Mouse (Mus musculus) large intestine, adult 2 months (tissue): ENCODE measurements around the gene Hecw2. TPM values are rescaled to one million over a fixed set of nuclear protein-coding genes. Genes with fewer than 3 reads are reported as not detected.

ENCODE experiments used
- DNase-seq: peaks from one replicate; pipeline ENCODE4 v3.0.0-alpha.2; 2012; ENCODE audit warnings: low read depth, low spot score
- WGBS: fragments of 180-500 bp; shearing (Covaris S2); methylation state at CpG from one replicate; pipeline ENCODE4 v1.1.7; 2018; 5-methylcytosine and 5-hydroxymethylcytosine counted together
- polyA plus RNA-seq: library from polyadenylated mRNA; depleted of rRNA; stranded (reverse); fragments of >200 nt; gene quantifications from 2 replicates; pipeline ENCODE4 v1.2.3, GENCODE M21; 2012

Hecw2 gene
- polyA plus RNA-seq, 1 experiment: 0.24 TPM

DNA sequence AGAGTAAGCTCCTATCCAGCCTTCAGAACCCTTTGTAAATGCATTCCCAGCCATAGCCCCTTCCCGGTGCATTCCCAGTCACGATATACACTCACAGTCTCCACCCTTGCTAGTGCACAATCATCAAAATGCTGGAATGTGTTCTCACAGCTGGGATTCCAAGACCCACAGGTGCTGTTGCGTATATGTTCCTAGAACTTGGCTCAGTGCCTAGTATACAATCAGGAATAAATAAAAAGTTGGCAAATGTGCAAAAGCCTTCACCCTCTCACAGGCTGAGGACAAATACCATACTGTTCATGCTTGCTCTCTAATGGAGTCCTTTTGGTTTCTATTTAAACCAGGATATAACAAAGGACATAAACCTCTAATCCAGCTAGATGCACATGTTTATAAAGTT lies 283.1 kb downstream of the Hecw2 start:
- 20% methylated on average over 3 of the region's 3 CpGs for WGBS
- DNase-seq: no peak

DNA sequence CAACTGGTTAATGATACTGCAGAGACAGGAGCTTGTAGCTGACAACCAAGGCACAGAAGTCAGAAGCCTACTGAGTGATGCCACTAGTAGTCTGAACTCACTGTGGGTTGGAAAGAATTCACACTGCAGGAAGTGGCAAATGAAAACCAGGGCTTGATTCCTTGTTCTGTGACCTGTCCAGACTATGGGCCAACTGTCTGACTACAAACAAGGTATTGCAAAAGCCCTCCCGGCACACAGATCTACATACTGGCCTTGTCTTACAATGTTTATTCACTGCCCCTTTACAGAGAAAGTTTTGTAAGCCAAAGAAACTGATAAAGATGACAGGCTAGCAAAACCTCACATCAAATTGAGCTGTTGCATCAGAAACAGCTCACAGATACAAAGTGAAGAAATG lies 284.7 kb downstream of the Hecw2 start:
- 60% methylated on average over 1 of the region's 1 CpGs for WGBS
- DNase-seq: no peak

DNA sequence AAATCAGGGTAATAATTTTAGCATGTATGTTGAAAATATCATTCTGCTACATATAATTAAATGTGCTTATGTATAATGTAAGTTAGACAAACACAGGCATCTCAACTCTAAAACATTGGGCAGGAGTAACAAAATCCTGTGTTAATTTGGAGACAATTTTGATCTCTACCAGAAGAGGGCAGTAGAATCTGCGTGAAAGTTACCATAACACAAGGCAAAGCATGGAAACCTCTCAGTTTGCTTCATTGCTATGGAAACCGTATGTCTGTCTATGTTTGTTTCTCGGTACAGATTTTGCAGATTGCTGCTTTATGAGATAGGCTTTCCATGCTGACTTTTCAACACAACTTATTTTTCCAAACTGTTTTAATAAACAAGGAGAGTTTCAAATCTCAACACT lies 285.9 kb downstream of the Hecw2 start:
- no peak for DNase-seq
- 5% methylated on average over 3 of the region's 3 CpGs for WGBS

DNA sequence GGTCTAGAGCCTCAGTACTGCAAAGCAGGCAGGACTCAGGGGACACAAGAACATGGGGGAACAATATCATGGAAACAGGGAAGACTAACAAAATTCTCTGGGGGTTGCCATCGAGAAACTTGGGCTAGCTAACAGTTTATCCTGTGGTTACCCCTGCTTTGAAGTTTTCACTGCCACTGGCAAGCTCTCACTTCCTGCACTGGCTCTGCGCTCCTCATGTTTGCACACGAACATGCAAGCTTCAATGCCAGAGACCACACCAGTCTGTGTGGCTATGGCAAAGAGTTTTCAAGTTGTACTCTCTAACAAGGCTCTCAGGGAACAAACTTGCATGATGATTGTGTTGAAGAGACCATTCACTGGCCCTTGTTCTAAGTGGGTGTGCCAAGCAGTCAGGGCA lies 288.8 kb downstream of the Hecw2 start:
- DNase-seq: no peak

DNA sequence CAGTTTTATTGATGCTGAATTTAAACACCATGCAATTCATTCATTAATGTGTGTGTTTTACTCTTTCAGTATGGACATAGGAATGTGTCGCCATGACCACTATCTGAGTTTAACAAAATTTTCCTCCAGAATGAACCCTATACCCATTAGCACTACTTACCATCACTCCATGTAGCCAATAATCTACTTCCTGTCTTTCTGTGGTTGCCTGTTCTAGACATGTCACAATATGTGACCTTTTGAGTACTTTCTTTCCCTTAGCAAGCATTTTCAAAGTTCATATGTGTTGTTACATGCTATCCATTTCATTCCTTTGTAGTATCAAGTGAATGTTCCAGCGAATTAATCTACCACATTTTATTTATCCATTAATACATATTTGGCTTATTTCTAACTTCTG lies 294.6 kb downstream of the Hecw2 start:
- WGBS: 94% methylated on average over 2 of the region's 2 CpGs
- DNase-seq: no peak

More for the DNA sequence above, 288.8 kb downstream of the Hecw2 start:
- WGBS: 59% methylated on average over 3 of the region's 3 CpGs

DNA sequence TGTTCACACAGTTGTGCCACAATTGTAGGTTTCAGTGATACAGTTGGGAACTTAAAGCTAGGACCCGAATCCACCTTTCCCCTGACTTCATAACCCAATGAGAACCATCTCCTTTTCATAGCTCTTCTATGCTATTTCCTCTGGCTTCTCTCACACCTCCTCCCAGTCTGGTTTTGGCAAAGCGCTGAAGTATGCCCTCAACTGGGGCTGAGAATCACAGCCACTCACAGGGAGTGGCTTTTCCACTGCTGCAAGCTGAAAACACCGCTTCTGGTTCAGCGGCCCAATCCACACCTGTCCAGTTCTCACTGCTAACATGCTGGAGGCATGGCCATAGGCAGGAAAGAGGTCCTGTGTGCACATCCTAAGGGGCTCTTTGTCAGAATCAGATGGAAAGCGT lies 300.7 kb downstream of the Hecw2 start:
- WGBS: 50% methylated on average over 5 of the region's 5 CpGs
- no peak for DNase-seq

DNA sequence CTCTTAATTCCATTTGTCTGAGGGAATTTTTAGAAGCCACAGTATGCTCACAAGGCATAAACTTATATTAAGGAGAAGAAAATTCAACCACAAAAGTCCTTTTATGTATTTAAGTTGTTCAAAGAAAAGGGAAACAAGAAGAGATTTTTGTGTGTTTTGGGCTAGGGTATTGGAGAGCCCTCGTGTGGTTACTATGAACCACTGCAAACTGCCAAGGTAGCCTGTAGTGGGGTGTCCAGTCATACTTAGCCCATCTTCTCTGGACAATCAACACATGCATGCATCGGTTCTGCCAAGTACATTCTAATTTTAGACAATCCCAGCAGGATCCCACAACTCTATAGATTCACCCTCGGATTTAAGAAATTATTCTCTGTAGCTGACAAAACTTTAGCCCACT lies 304.6 kb downstream of the Hecw2 start:
- DNase-seq: no peak
- WGBS: 31% methylated on average over 3 of the region's 3 CpGs

DNA sequence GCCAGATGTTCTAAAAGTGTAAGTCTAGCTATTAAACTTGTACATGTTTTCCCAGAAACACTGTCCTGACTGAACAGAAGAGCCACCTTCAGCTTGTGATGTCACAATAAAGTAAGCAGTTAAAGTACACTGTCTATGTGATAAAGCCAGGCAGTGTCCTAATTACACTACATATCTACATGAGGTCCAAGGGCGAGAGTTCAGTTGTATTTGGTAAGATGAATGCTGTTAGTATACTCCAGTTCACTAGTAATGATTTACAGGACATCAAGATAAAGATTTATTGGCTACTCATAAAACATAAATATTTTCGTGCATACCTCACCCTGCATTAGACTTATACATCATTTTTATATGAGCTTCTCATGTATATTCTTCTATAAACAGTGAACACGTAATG lies 305.2 kb downstream of the Hecw2 start:
- peak; percentile 60 for DNase-seq
- WGBS: 24% methylated on average over 3 of the region's 3 CpGs

DNA sequence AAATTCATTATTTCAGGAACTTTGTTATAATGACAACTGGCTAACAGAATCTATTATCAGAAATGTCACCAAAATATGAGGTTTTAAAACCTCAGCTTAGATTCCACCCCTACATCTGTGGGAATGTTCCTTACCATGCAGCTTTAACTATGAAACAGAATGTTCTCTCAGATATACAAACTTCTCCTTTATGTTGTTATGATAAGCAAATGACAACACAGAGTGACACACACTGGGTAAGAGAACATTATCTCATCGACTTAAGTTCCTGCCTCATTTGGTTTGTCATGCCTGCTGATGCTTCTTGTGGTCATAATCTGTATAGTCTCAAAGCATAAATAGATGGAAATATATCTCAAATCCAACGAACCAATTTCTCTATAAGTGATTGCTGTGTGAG lies 312.5 kb downstream of the Hecw2 start:
- 70% methylated on average over 2 of the region's 2 CpGs for WGBS

DNA sequence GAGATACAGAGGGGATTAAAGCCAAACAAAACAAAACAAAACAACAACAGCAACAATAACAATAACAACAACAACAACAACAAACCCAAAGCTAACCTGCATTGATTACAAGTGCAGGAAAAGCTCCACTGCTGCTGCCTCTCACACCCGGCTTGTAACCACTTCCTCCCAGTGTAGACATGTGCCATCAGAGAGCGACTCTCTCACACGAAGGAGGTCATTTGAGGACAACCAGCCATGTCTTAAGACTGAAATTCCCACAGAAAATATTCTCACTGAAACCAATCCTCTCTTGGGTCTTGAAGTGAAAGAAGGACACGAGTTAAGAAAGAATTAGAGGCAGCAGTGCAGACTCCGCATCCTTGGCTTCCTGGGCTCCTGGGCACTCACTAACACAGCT lies 319.0 kb downstream of the Hecw2 start:
- WGBS: 79% methylated on average over 5 of the region's 5 CpGs
- no peak for DNase-seq

More for the DNA sequence above, 312.5 kb downstream of the Hecw2 start:
- no peak for DNase-seq

DNA sequence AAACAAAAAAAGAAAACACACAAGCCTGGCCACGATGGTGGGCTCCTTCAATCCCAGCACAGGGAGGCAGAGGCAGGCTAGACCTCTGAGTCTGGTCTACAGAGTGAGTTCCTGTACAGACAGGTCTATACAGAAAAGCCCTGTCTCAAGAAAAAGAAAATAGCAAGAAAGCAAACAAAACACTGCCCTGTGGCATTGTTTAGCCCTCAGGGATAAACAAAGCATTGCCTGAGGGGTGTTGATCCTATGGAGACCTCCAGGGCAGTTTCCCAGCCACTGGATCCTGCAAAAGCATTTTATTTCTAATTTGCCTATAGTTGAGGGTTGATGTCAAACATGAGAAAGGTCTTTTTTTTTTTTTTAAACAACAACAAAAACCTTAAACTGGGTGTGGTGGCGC lies 327.7 kb downstream of the Hecw2 start:
- WGBS: 89% methylated on average over 2 of the region's 2 CpGs
- no peak for DNase-seq

DNA sequence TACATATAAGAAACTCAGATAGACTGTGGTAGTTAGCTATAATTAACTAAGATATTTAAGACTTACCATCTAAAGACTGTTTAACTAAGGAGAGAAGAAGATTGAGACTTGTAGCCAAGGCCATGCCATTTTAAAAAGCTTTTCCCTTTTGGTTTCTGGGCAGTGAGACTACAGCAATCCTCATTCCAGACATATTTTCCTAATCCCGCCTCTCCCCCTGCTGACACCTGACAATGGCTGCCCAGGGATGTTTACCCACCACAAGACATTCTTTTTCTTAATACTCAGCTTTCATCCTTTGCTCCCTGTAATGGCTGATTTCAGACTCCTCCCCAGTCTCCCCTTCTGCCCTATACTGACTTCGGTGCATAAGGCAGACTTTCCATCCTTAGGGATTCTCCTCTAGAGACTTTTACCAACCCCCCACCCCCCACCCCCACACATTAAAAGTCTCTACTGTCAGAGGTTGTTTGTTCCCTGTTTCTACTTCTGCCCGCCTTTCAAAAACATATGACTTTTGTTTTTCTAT lies 328.5 kb downstream of the Hecw2 start:
- DNase-seq: no peak
- 59% methylated on average over 3 of the region's 3 CpGs for WGBS

DNA sequence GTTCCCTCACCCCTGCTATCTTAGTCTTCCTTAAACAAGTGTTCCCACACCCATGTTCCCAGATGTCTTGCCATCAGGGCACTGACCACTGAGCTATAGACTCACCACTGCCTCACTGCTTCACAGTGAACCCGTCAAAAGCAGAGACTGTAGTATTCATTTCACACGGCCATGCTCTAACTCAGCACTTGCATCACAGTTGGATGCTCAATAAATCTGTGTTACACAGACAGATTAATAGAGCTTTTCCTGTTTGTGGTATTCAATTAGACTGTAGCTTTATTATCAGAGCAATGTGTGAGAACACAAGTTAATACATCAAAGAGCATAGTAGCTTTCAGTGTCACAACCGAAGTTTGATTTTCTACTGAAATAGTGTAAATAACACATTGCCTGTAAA lies 330.9 kb downstream of the Hecw2 start:
- 82% methylated on average over 3 of the region's 3 CpGs for WGBS
- no peak for DNase-seq

DNA sequence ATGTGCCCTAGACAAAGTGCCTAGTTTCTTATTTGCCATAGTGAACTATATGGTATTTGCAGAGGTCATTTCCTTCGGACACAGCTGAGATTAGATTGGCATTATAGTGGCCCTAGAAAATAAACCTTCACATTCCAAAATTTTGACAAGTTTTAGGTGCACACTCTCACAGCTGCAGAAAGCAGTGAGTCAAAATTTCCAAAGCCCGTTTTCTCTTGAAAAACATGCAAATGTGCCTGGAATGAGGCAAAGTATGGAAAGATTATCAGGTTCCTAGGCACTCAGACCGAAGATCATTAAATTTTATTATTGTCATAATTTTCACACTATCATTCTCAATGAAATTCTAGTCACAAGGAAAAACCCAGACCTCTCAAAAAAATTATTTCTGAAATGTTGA lies 334.4 kb downstream of the Hecw2 start:
- WGBS: 78% methylated on average over 3 of the region's 3 CpGs
- no peak for DNase-seq

DNA sequence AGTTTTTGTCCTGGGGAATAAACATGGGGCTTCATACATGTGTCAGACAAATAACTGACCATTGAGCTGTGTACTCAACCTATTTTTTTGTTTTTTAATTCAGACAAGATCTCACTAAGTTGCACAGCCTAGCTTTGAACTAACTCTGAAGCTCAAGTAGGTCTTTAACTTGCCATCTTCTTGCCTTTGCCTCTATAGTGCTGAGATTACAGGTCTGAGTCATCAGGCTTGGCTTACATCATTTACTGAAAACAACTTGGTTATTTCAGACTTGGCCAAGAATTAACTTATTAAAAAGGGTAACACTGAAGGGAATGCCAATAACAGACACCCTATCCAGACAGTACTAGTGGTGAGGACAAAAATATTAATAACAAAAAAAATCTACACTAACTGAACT lies 335.8 kb downstream of the Hecw2 start:
- DNase-seq: no peak

DNA sequence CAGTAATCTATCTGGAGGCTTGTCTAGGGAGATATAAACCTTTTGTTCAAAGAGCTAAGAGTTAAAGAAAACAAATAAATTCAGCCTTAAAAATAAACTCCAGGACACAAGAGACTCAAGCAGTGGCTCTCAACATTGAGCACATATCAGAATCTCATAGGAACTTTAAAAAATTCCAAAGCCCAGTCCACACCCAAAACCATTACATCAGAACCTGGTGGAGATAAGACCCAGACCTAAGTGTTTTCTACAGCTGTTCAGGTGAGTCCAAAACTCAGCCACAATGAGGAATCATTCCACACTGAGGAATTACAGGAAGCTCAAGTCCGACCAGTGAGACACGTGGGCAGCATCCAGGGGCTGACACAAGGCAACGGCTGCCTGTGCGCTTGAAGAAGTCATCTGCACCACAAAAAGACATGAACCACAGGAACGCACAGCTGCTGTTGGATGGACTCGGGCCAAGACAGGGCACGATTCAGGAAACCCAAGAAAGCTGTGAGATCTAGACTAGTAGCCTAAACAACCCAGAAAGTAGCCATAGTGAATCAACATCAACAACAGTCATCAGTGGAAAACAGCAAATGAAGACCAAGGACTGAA lies 338.4 kb downstream of the Hecw2 start:
- 73% methylated on average over 7 of the region's 7 CpGs for WGBS
- no peak for DNase-seq

DNA sequence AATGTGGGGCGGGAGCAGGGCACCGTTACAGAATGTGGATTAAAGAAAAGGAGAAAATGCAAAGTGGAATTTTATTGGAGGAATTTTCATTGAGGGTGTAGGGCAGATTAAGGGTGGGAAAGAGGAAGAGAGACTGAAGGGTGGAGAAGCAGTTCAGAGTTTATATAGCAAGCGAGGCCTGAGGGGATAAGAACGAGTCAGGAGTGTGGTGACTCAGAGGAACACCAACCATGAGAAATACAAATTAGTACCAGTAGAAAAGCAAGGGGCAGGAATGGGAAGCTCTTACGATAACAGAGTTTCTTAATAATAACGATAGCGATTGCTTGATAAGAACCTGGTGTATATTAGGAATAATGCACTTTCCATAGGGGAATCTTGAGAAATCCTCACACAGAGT lies 339.2 kb downstream of the Hecw2 start:
- no peak for DNase-seq
- 72% methylated on average over 7 of the region's 7 CpGs for WGBS

DNA sequence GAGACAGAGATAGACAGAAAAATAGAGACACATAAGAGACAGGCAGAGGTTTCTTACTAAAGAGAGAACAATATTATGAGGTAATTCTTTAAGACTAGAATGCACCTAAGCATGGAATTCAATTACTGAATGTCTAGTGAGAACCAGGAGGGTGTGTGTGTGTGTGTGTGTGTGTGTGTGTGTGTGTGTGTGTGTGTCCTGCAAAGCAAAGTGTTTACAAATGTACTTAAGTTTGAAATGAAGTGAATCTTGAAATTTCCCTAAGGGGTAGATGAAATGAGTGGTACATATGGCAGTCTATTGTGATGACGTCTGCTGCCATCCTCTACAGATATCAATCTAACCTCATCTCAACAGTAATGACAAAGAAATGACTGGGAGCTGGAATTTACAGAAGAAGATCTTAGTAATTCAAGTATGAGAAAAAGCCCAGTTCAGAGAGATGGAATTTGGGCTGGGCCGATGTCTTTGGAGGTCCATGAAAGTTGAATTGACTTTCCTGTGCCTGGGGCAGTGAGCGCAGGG lies 342.8 kb downstream of the Hecw2 start:
- 93% methylated on average over 3 of the region's 3 CpGs for WGBS
- DNase-seq: no peak

DNA sequence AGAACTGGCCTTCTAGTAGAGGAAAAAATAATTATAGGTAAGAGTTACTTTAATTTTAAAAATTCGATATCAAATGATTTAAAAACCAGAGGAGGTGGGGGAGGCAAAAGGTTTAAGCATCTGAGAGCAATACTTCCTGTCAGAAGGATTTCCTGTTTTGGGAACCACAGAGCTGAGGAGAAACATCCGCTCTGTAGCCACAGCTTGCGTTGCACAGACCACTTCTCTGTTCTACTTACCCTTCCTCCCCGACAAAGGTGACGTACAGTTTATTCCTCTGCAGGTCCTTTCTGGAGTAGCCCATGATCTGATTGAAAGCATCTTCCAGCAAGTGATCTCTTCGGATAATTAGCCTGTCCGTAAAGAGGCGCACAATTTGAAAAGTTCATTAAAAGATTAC lies 343.6 kb downstream of the Hecw2 start:
- 74% methylated on average over 8 of the region's 8 CpGs for WGBS
- DNase-seq: no peak

DNA sequence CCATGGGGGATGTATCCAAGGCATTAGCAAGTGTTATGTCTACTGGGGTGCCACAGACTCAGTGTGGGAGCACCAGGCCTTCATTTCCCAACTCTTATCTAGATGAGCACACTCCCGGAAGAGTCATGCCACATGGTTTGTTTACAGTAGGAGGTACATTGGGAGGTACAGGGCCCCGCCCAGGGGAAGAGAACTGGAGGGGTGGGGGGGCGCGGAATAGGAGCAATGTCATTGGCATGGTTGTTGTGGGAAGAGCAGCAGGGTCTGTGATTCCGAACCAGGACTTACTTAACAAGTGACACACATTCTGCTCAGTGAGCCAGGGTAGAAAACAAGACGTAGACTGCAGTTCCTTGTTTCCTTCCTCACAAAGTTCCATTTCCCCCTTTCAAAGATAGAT lies 344.1 kb downstream of the Hecw2 start:
- DNase-seq: no peak

DNA sequence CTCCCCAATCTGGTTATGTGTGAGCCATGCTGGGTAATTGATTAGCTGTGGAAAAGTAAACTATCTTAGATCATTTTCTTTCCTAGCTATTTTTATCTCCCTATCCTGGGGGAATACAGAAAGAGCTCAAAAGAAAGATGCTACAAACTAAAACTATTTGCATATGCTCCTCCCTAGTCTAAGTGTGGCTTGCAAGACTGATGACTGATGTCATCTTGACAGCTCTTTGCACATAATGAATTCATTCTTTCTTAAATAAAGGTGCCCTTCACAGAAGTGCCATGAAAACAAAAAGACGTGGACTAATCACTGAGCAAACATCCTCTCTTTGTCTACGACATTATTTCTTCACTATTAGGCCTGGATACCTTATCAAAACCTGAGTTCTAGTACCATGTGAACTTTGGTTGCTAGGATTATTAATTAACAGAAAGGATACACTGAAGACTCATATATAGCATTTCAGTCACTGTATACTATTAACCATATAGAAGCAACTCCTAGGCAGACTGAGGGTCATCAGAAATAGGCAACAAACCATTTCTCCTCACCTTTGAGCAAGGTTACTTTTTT lies 348.2 kb downstream of the Hecw2 start:
- no peak for DNase-seq
- WGBS: 33% methylated on average over 2 of the region's 2 CpGs

More for the DNA sequence above, 344.1 kb downstream of the Hecw2 start:
- 66% methylated on average over 6 of the region's 6 CpGs for WGBS

DNA sequence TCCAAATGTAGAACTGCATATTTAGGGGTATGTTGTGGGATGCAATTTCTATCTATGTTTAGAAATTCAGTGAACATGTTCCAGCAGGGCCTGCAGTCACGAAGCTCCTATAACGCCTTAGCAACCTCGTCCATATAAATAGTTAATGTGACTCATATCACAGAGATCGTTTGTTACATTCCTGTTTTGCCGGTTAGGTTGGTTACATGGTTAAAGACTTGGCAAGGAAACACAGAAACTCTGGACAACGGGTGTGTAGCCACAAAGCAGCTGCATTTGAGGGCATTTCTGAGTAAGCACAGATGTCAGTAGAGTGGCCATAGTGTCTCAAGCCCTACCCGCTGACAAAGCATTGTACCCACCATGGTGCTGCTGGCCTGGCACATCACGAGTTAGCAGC lies 349.1 kb downstream of the Hecw2 start:
- DNase-seq: peak; percentile 96
- 19% methylated on average over 8 of the region's 8 CpGs for WGBS
